Mouse (Mus musculus): Measurements from ENCODE around the gene Hoxd8. TPM values are rescaled to one million over a fixed set of nuclear protein-coding genes. Genes with fewer than 3 reads are reported as not detected.
A peak's percentile ranks its signal among the peaks of the same experiment; 100 is the strongest.

Gene Hoxd8
- polyA plus RNA-seq, 1 experiment from 2014 or later, result 36.4 TPM

- peak overlapping the region; percentile 70 for H3K4me3 ChIP-seq (replicated peaks)
- 5% methylated on average over 8 of the region's 8 CpGs for WGBS
- no peak for ATAC-seq (replicated peaks; ENCODE audit: low FRiP score)
- peak overlapping the region; percentile 74 for H3K9ac ChIP-seq
- H3K36me3 ChIP-seq, result no peaks in the 10 kb centered on the region
- no peaks in the 10 kb centered on the region for H3K9me3 ChIP-seq (replicated peaks)
- H3K27me3 ChIP-seq, result peaks cover 22% of the 10 kb centered on the region
- H3K27ac ChIP-seq, result peak overlapping the region; percentile 86
- peaks cover 39% of the 10 kb centered on the region for H3K4me1 ChIP-seq
- peak overlapping the region; percentile 80 for H3K4me2 ChIP-seq
These were observed 14.1 kb upstream of the Hoxd8 start for GRCm38 (mm10) chr2:74690338-74690716.

GRCm38 (mm10) chr2:74691022-74691951 is 13.1 kb upstream of the Hoxd8 start, which contains the start of gene Hoxd10:
TSS of gene Hoxd10 (plus strand) at chr2:74691924.
- ATAC-seq (replicated peaks; ENCODE audit: low FRiP score), result peak; percentile 93
- peaks cover 49% of the 10 kb centered on the region for H3K4me1 ChIP-seq
- peak within 1 kb of the TSS; percentile 95 for H3K27ac ChIP-seq
- peak within 1 kb of the TSS; percentile 74 for H3K9ac ChIP-seq
- peak within 1 kb of the TSS; percentile 80 for H3K4me2 ChIP-seq
- WGBS, result under 1% methylated on average over 56 of the region's 56 CpGs
- H3K9me3 ChIP-seq (replicated peaks), result no peaks in the 10 kb centered on the region
- H3K36me3 ChIP-seq, result no peaks in the 10 kb centered on the region
- H3K27me3 ChIP-seq, result peaks cover 22% of the 10 kb centered on the region; the same call in 1 of the 2 replicates
- H3K4me3 ChIP-seq (replicated peaks), result peak within 1 kb of the TSS; percentile 70

GRCm38 (mm10) chr2:74691995-74692807 is 12.2 kb upstream of the Hoxd8 start:
- Histone ChIP-seq H3K4me2 (peak overlapping the region; percentile 80), H3K4me1 (peaks cover 57% of the 10 kb centered on the region), H3K27ac (peak overlapping the region; percentile 95), H3K9me3 (replicated peaks) (no peaks in the 10 kb centered on the region), H3K36me3 (no peaks in the 10 kb centered on the region), H3K27me3 (peaks cover 20% of the 10 kb centered on the region; the same call in 1 of the 2 replicates), H3K4me3 (replicated peaks) (peak overlapping the region; percentile 70), H3K9ac (peak overlapping the region; percentile 74)
- peak; percentile 16; the same call in 1 of the 2 replicates for ATAC-seq (replicated peaks; ENCODE audit: low FRiP score)
- 2% methylated on average over 35 of the region's 35 CpGs for WGBS

GRCm38 (mm10) chr2:74692808-74693431 is 11.5 kb upstream of the Hoxd8 start:
- Histone ChIP-seq H3K9me3 (replicated peaks) (no peaks in the 10 kb centered on the region), H3K4me2 (peak overlapping the region; percentile 80), H3K27me3 (peaks cover 16% of the 10 kb centered on the region; the same call in 1 of the 2 replicates), H3K36me3 (no peaks in the 10 kb centered on the region), H3K4me1 (peaks cover 54% of the 10 kb centered on the region), H3K4me3 (replicated peaks) (peak overlapping the region; percentile 70), H3K27ac (peak overlapping the region; percentile 95), H3K9ac (peak overlapping the region; percentile 74)
- no peak for ATAC-seq (replicated peaks; ENCODE audit: low FRiP score)
- 4% methylated on average over 20 of the region's 20 CpGs for WGBS

- H3K27ac ChIP-seq, result peak overlapping the region; percentile 95
- H3K27me3 ChIP-seq, result peaks cover 14% of the 10 kb centered on the region; the same call in 1 of the 2 replicates
- H3K9ac ChIP-seq, result peak overlapping the region; percentile 74
- no peak for ATAC-seq (replicated peaks; ENCODE audit: low FRiP score)
- H3K9me3 ChIP-seq (replicated peaks), result no peaks in the 10 kb centered on the region
- peaks cover 56% of the 10 kb centered on the region for H3K4me1 ChIP-seq
- no peaks in the 10 kb centered on the region for H3K36me3 ChIP-seq
- WGBS, result 16% methylated on average over 4 of the region's 4 CpGs
- H3K4me2 ChIP-seq, result peak overlapping the region; percentile 80
- H3K4me3 ChIP-seq (replicated peaks), result peak overlapping the region; percentile 70
These were observed 11.0 kb upstream of the Hoxd8 start for GRCm38 (mm10) chr2:74693432-74693827.

GRCm38 (mm10) chr2:74694066-74694465 is 10.3 kb upstream of the Hoxd8 start:
- WGBS, result 8% methylated on average over 16 of the region's 16 CpGs

GRCm38 (mm10) chr2:74695383-74695782 is 9.0 kb upstream of the Hoxd8 start:
- H3K27me3 ChIP-seq, result peaks cover 17% of the 10 kb centered on the region; the same call in 1 of the 2 replicates
- H3K9me3 ChIP-seq (replicated peaks), result no peaks in the 10 kb centered on the region
- peaks cover 70% of the 10 kb centered on the region for H3K4me1 ChIP-seq
- H3K4me3 ChIP-seq (replicated peaks), result peak overlapping the region; percentile 70
- no peak for ATAC-seq (replicated peaks; ENCODE audit: low FRiP score)
- H3K9ac ChIP-seq, result peak overlapping the region; percentile 31; the same call in 1 of the 2 replicates
- no peaks in the 10 kb centered on the region for H3K36me3 ChIP-seq
- WGBS, result 31% methylated on average over 1 of the region's 1 CpGs
- peak overlapping the region; percentile 80 for H3K4me2 ChIP-seq
- peak overlapping the region; percentile 96 for H3K27ac ChIP-seq

More at GRCm38 (mm10) chr2:74694066-74694465, 10.3 kb upstream of the Hoxd8 start:
- peak overlapping the region; percentile 80 for H3K4me2 ChIP-seq
- H3K4me1 ChIP-seq, result peaks cover 58% of the 10 kb centered on the region
- H3K9me3 ChIP-seq (replicated peaks), result no peaks in the 10 kb centered on the region
- peak overlapping the region; percentile 70 for H3K4me3 ChIP-seq (replicated peaks)
- no peak for ATAC-seq (replicated peaks; ENCODE audit: low FRiP score)
- H3K27ac ChIP-seq, result peak overlapping the region; percentile 95
- no peaks in the 10 kb centered on the region for H3K36me3 ChIP-seq
- peaks cover 14% of the 10 kb centered on the region; the same call in 1 of the 2 replicates for H3K27me3 ChIP-seq
- peak overlapping the region; percentile 74 for H3K9ac ChIP-seq

GRCm38 (mm10) chr2:74695813-74696430 is 8.5 kb upstream of the Hoxd8 start:
- H3K9ac ChIP-seq, result peak overlapping the region; percentile 48
- no peaks in the 10 kb centered on the region for H3K36me3 ChIP-seq
- ATAC-seq (replicated peaks; ENCODE audit: low FRiP score), result no peak
- peaks cover 74% of the 10 kb centered on the region for H3K4me1 ChIP-seq
- H3K27me3 ChIP-seq, result peaks cover 20% of the 10 kb centered on the region; the same call in 1 of the 2 replicates
- peak overlapping the region; percentile 70 for H3K4me3 ChIP-seq (replicated peaks)
- WGBS, result 30% methylated on average over 7 of the region's 7 CpGs
- peak overlapping the region; percentile 80 for H3K4me2 ChIP-seq
- H3K9me3 ChIP-seq (replicated peaks), result no peaks in the 10 kb centered on the region
- peak overlapping the region; percentile 96 for H3K27ac ChIP-seq

GRCm38 (mm10) chr2:74696442-74697335 is 7.7 kb upstream of the Hoxd8 start:
- no peaks in the 10 kb centered on the region for H3K36me3 ChIP-seq
- H3K4me1 ChIP-seq, result peaks cover 72% of the 10 kb centered on the region
- WGBS, result 11% methylated on average over 34 of the region's 34 CpGs
- peak overlapping the region; percentile 70 for H3K4me3 ChIP-seq (replicated peaks)
- peak; percentile 49 for ATAC-seq (replicated peaks; ENCODE audit: low FRiP score)
- H3K9me3 ChIP-seq (replicated peaks), result no peaks in the 10 kb centered on the region
- H3K27me3 ChIP-seq, result peaks cover 20% of the 10 kb centered on the region; the same call in 1 of the 2 replicates
- H3K4me2 ChIP-seq, result peak overlapping the region; percentile 80
- H3K27ac ChIP-seq, result peak overlapping the region; percentile 96
- H3K9ac ChIP-seq, result peak overlapping the region; percentile 48

- Histone ChIP-seq H3K4me2 (peak within 1 kb of the TSS; percentile 80), H3K36me3 (no peaks in the 10 kb centered on the region), H3K9ac (peak within 1 kb of the TSS; percentile 94), H3K27me3 (peaks cover 20% of the 10 kb centered on the region; the same call in 1 of the 2 replicates), H3K27ac (peak within 1 kb of the TSS; percentile 96), H3K4me1 (peaks cover 67% of the 10 kb centered on the region), H3K4me3 (replicated peaks) (peak within 1 kb of the TSS; percentile 70), H3K9me3 (replicated peaks) (no peaks in the 10 kb centered on the region)
- under 1% methylated on average over 43 of the region's 43 CpGs for WGBS
- ATAC-seq (replicated peaks; ENCODE audit: low FRiP score), result peak; percentile 49
These were observed 6.8 kb upstream of the Hoxd8 start, which contains the start of gene Hoxd9 for GRCm38 (mm10) chr2:74697567-74698121. TSS of gene Hoxd9 (plus strand) at chr2:74697727.

All from kidney, embryonic 15.5 days (tissue).